Mouse (Mus musculus): ENCODE results near the gene Celsr1.

GRCm38 (mm10) chr15:86021301-86021700, 12.3 kb downstream of the Celsr1 start:
- TF ChIP-seq POLR2AphosphoS2 (IDR thresholded peaks at IDR 0.05; ENCODE audit: low read depth, low read length) (no peak), TCF12 (IDR thresholded peaks at IDR 0.05; ENCODE audit: low read depth, low read length) (no peak), CTCF (conservative IDR thresholded peaks at IDR 0.05 in 1 of 2, IDR thresholded peaks at IDR 0.05 in 1 of 2; ENCODE audit: low read depth in 2 of 2, low read length in 2 of 2) (no peak), USF2 (conservative IDR thresholded peaks at IDR 0.05; ENCODE audit: low read depth, low read length) (no peak), POLR2A (IDR thresholded peaks at IDR 0.05; ENCODE audit: low read depth, low read length) (no peak), ZMIZ1 (IDR thresholded peaks at IDR 0.05; ENCODE audit: low read depth, low read length) (no peak), HCFC1 (IDR thresholded peaks at IDR 0.05; ENCODE audit: low read depth, low read length) (no peak), UBTF (IDR thresholded peaks at IDR 0.05; ENCODE audit: low read depth, low read length) (no peak), MAZ (IDR thresholded peaks at IDR 0.05; ENCODE audit: low read depth, low read length) (no peak), NELFE (IDR thresholded peaks at IDR 0.05; ENCODE audit: low read depth, low read length) (no peak), EP300 (IDR thresholded peaks at IDR 0.05; ENCODE audit: low read length) (no peak), ZNF384 (IDR thresholded peaks at IDR 0.05; ENCODE audit: low read depth, low read length) (no peak)
